Mouse (Mus musculus) c-Kit-positive CD71-positive TER-119-positive erythroid progenitor cells, embryonic 14.5 days (primary cell): ENCODE measurements around the gene 2210011C24Rik.
"Not testable (repeated sequence)": the region's sequence is repeated elsewhere in the genome, so short reads cannot be mapped to it uniquely, and the experiment has no call there.

Experiments used
- DNase-seq: peaks from one replicate; pipeline ENCODE4 v3.0.0-alpha.2; 2013; ENCODE audit warnings: low spot score

The 2210011C24Rik gene

GRCm38 (mm10) chr8:84019738-84020137 is 7.8 kb upstream of the 2210011C24Rik start:
- no peak for DNase-seq

GRCm38 (mm10) chr8:84015833-84016232 is 3.9 kb upstream of the 2210011C24Rik start:
- no peak for DNase-seq

- no peak for DNase-seq
Observed at GRCm38 (mm10) chr8:84012499-84013165, 661 bp upstream of the 2210011C24Rik start.

- DNase-seq, result no peak
Observed at GRCm38 (mm10) chr8:84010625-84011611, 1.1 kb downstream of the 2210011C24Rik start.

GRCm38 (mm10) chr8:84009876-84010275 is 2.1 kb downstream of the 2210011C24Rik start:
- peak; percentile 69 for DNase-seq

GRCm38 (mm10) chr8:84008362-84008761 is 3.6 kb downstream of the 2210011C24Rik start:
- no peak for DNase-seq

- DNase-seq, result not testable (repeated sequence)
Observed at GRCm38 (mm10) chr8:84005502-84005901, 6.5 kb downstream of the 2210011C24Rik start.

- DNase-seq, result peak; percentile 89
Observed at GRCm38 (mm10) chr8:84004533-84005201, 7.3 kb downstream of the 2210011C24Rik start.

- DNase-seq, result no peak
Observed at GRCm38 (mm10) chr8:84003612-84004246, 8.2 kb downstream of the 2210011C24Rik start.

- no peak for DNase-seq
Observed at GRCm38 (mm10) chr8:84002957-84003611, 8.9 kb downstream of the 2210011C24Rik start.

- DNase-seq, result no peak
Observed at GRCm38 (mm10) chr8:84001281-84002000, 10.5 kb downstream of the 2210011C24Rik start, which contains the start of gene 1700067K01Rik. 1700067K01Rik (plus strand) TSS chr8:84001502.

- no peak for DNase-seq
Observed at GRCm38 (mm10) chr8:83999825-84000224, 12.1 kb downstream of the 2210011C24Rik start.

GRCm38 (mm10) chr8:83999057-83999705 is 12.8 kb downstream of the 2210011C24Rik start:
- no peak for DNase-seq

GRCm38 (mm10) chr8:83998231-83999056 is 13.5 kb downstream of the 2210011C24Rik start:
- peak; percentile 68 for DNase-seq

- no peak for DNase-seq
Observed at GRCm38 (mm10) chr8:83997511-83998141, 14.3 kb downstream of the 2210011C24Rik start, which contains the start of gene Samd1. Samd1 (plus strand) TSS chr8:83997672.

GRCm38 (mm10) chr8:83996567-83997505 is 15.1 kb downstream of the 2210011C24Rik start:
- DNase-seq, result peak; percentile 81

- no peak for DNase-seq
Observed at GRCm38 (mm10) chr8:83995973-83996372, 16.0 kb downstream of the 2210011C24Rik start.
